Mouse (Mus musculus) naive thymus-derived CD4-positive, alpha-beta T cell, adult 2 months (primary cell): ENCODE measurements around the gene Ddah2.
"Not testable (repeated sequence)": the region's sequence is repeated elsewhere in the genome, so short reads cannot be mapped to it uniquely, and the experiment has no call there.

Experiments
- DNase-seq: peaks from one replicate; pipeline ENCODE4 v3.0.0-alpha.2; 2011; ENCODE audit warnings: low read depth

Ddah2 gene

GRCm38 (mm10) chr17:35027277-35028068 is 31.4 kb upstream of the Ddah2 start, which contains the start of gene Sapcd1:
Gene Sapcd1 (minus strand): TSS chr17:35028016.
- DNase-seq = no peak

DNA sequence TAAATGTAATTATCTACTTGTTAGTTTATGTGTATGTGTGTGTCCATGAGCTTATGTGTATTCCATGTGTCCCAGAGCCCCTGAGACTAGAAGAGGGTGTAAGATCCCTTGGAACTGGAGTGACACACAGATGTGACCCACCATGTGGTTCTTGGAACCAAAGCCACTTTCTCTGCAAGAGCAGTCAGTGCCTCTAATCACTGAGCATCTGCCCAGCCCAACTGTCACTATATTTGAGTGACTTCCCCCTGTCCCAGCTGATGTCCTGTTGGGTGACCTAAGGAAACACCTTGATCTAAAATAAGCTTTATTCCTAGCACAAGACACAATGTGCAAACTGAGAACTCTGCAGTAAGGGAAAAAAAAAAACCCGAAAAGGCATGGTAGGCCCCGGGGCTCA is 30.5 kb upstream of the Ddah2 start:
- DNase-seq = no peak

DNA sequence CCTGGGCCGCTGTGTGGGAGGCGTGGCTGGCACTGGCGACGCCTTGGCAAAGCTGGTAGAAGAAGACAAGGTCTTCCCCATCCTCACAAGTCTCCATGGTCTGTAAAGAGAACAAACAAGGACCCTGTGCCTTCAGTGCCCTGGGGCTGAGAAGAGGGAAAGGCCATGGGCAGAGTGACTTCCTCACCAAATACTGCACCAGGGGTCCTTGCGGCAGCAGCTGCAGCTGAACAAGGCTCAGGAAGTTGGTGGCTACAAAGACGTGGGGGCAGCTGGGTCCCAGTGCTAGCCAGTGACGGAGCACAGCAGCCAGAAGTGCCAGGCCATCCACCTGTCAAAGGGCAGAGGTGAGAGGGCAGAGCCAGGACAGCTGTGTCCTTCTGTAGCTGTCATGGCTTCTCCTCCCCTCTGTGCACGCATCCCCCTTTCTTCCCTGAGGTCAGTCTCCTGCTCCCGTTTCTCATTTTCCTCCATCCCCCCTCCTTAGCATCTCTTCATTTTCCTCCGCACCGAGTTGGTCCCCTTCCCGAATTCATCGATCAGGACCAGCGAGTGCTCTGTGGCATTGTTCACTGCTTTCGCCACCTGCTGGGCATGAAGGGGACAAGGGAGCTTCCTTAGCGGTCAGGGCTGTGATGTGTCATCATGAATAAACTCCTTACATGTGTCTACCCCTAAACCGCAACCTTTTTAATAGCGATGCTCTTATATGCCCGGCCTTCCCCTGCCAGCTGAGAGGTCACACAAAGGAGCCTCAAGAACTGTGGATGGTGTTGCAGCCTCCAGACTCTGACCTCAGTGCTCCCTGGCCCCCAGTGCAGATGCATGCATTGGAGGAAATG is 28.9 kb upstream of the Ddah2 start:
- DNase-seq = peak; percentile 57

DNA sequence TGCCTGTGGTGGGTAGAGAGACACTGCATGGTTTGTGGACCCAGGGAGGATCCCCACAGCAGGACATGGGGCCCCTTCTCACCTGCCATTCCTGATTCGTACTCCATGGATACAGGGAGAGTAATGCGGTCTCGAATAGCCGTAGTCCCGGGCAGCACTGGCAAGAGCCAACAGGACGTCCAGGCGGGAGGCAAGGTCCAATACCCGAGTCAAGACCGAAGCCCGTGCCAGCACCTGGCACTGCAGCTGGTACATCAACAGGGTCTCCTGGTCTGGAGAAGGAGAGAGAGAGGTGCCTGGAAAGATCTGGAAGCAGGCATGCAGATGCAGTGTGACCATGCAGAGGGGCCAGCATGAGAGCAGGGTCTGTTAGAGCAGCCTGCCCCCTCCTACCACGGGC is 27.6 kb upstream of the Ddah2 start:
- no peak for DNase-seq

DNA sequence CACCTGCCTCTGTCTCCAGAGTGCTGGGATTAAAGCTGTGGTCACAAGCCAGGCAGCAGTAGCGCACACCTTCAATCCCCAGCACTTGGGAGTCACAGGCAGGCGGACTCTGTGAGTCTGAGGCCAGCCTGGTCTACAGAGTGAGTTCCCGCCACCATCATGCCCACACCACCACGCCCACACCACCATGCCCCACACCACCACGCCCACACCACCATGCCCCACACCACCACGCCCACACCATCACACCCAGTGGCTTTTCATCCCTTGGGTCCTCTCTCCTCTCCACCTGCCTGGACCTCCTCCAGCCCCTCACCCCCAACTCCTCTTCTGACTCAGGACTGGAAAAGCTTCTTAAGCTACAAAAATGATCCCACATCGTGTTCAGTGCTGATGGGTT is 27.0 kb upstream of the Ddah2 start:
- DNase-seq = no peak

DNA sequence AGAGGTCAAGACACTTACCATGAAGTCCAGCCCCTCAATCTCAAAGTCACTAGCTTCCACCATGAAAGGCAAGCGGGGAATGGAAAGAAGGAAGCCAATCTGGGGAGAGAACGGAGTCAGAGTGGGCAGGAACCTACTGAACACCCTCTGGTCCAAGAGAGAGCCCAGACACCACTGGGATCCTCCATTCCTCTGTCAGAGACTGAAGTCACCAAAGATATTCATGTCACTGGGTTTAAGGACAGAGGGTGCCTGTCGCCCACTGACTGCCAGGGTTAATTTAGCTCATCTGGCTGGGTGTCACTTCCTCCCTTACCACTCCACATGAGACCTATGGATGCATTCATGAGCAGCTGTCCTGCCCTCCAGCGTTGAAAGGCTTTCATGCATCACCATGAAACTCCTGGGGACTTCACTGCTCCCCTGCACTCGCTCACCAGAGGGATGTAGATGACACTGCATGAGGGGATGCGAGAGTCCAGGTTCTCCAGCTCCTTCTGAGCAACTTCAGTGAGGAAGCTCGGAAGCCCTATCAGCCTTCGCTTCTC is 26.4 kb upstream of the Ddah2 start:
- DNase-seq = no peak

DNA sequence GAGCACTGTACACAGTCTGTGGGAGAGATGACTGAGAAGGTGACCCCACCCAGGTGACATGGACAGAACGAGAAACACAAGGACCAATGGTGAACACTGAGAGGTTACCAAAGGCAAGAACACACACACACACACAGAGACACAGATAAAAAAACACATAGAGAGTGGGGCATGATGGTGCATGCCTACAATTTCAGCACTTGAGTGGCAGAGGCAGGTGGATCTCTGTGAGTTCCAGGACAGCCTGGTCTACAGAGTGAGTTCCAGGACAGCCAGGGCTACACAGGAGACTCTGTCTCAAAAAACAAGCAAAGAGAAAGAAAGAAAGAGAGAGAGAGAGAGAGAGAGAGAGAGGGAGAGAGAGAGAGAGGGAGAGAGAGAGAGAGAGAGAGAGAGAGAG is 25.1 kb upstream of the Ddah2 start:
- DNase-seq = not testable (repeated sequence)

- DNase-seq = no peak
These were observed 23.9 kb upstream of the Ddah2 start for GRCm38 (mm10) chr17:35034896-35035295.

GRCm38 (mm10) chr17:35039121-35039873 is 19.5 kb upstream of the Ddah2 start:
- no peak for DNase-seq

DNA sequence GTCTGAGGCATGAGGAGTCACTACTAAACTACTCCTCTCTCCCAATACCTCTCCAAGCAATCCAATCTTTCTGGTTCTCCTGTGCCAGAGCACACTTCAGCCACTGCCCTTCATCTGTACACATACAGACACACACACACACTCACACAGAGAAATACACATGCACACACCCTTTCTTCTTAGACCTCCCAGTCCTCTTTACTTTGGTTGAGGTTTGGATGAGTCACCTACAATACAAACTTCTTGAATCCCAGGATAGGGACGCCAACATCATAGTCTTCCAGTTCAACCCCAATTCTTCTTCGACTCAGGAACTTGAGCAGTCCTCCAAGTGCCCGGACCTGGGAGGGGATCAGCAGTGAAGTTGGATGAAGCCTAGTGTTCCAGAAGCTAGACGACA is 15.0 kb upstream of the Ddah2 start:
- DNase-seq = no peak

- no peak for DNase-seq
These were observed 13.7 kb upstream of the Ddah2 start for GRCm38 (mm10) chr17:35044904-35045806.

DNA sequence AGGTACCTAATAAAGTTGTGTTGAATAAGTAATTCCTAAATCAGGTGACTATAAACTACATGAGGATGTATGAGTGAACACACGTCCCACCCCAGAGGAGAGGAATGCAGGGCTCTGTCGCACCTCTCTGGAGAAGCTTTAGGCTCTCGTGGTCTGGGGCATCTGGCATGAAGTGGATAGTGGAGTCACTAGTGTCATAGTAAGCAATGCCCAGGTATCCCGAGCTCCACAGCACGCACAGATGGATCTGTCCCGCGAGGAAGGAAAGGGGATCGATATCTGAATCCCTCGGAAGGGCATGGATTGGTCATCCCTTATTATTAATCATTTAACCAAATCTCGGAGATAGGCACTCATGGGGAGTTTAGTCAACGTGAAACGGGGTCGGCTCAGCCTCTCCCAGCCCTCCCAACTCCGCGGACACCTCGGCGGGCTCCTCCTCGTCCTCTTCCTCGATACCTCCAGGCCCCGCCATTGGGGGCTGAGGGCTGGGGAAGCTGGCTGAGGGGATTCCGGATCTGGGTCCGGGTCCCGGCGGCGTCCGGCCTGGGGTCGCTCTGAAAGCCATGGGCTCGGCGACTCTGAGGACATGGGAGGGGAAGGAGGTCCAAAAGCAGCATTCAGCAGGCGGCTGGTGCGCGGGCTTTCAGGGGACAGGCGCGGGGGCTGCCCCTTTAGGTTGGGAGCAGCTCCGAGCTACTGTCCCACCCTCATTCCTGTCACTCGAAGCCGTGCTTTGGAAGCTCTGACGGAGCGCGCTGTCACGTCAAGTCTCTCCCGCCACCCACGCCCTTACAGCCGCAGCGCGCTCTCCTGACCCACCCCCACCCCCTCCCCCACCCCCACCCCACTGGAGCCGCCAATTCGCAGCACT is 12.8 kb upstream of the Ddah2 start:
- no peak for DNase-seq

DNA sequence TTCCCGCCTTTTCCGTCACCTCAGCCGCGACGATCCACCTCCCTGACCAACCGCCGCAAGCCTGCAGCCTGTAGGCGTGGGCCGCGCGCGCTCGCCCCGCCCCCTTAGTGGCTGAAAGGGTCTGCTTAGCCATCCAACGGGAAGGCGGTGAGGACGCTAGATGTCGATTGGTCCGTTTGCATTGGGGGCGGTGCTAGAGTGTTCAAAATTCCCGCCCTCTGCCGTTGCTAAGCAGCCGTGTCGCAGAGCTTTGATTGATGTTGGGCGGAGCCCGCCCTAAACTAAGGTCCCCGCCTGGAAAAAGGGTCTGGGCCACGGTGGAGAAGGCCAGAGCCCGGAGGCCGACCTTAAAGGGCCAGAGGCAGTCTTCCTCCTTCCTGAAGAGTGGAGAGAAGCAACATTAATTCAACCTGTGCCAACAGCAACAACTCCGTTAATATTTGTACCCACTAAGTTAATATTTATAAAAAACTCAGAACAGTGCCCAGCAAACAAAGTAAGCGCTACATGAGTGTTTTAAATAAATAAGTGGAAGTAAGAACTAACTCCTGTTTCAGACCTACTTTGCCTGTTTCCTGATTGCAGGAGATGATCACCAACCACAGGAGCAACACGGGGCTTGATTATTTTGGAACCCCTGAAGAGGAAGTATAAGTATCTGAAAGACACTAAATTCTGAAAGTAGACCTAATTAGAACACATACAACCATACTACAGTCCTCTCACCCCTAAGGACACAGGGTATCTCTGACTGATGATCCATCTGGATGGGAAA is 12.0 kb upstream of the Ddah2 start, which contains the start of gene Msh5:
TSS of gene Msh5 (minus strand) at position 65 of the 775 bp plus-strand sequence.
- DNase-seq = peak; percentile 98

GRCm38 (mm10) chr17:35047688-35048087 is 11.1 kb upstream of the Ddah2 start:
- DNase-seq = peak; percentile 27

DNA sequence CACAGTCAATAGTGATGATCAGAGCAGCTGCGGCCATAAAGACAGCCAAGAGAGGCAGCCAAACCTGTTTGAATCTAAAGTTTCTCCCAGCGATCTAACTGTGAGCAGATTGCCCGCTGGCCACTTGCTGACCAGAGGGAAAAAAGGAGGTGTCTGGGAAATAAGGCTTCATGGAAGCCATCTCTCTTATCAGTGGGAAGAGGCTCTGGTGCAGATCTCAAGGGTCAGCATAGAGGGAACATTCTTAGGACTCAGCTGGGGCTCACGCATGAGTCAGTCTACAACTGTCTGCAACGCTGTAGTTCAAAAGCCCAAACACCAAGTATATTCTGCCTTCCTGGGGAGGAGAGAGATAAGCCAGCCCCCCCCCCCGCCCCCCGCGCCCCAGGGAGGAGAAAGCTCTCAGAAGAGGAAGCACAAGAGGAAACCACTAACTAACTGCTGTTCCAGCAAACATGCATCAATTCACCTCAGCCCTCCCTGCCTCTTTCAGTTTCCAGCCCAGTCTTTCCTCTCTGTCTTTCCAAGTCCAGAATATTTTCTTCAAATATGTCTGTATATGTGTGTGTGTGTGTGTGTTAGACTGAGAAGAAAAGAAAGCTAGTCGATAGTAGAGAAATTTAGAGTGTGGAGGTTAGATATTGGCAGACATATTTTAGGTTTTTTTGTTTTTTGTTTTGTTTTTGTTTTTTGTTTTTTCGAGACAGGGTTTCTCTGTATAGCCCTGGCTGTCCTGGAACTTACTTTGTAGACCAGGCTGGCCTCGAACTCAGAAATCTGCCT is 10.5 kb upstream of the Ddah2 start:
- peak; percentile 75 for DNase-seq

- DNase-seq = peak; percentile 31
These were observed 9.8 kb upstream of the Ddah2 start for GRCm38 (mm10) chr17:35048932-35049440.

DNA sequence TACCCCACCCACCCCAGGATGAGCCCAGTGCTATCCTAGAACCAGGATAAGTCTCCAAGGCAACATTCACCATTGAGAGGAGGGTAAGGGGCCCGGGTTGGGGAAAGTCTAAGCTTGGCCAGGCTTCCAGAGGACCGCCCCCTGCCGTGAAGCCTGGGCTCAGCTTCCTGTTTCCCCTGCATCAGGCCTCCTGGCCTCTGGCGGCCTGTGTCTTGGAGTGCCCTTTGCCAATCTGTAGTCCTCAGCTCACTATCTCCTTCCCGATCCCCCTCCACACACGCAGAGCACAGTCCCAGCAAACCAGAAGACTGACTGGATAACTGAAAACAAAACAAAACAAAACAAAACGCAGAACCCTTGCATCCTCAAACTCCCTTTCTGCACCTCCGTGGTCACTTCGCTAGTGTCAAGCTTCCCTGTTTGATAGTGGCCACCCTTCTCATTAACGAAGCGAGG is 9.2 kb upstream of the Ddah2 start, which contains the start of gene Clic1:
TSS of gene Clic1 (plus strand) at position 406 of the 456 bp plus-strand sequence.
- peak; percentile 53 for DNase-seq
